Mouse (Mus musculus) olfactory bulb, adult 2 months (tissue): Measurements from ENCODE around the gene Unc45a. TPM values are rescaled to one million over a fixed set of nuclear protein-coding genes. Genes with fewer than 3 reads are reported as not detected.
"Not testable (repeated sequence)": the region's sequence is repeated elsewhere in the genome, so short reads cannot be mapped to it uniquely, and the experiment has no call there.

Experiments
- H3K27ac ChIP-seq: fragments of 200-500 bp; 2 replicates; pipeline ENCODE4 v1.5.1; 2012; ENCODE audit warnings: low read depth, low read length; ENCODE audit not compliant: insufficient read depth
- H3K4me1 ChIP-seq: fragments of 200-500 bp; 2 replicates; pipeline ENCODE4 v1.6.1; 2012; ENCODE audit warnings: low read length; ENCODE audit not compliant: control insufficient read depth, insufficient read depth
- H3K4me3 ChIP-seq: fragments of 200-500 bp; 2 replicates; pipeline ENCODE4 v1.5.1; 2012; ENCODE audit warnings: mild to moderate bottlenecking, low read depth, low read length, moderate library complexity; ENCODE audit not compliant: insufficient read depth
- CTCF ChIP-seq: fragments of 200-500 bp; IDR thresholded peaks from 2 replicates; pipeline ENCODE4 v1.5.1; 2012; ENCODE audit warnings: low read depth, mild to moderate bottlenecking, low read length, moderate library complexity; ENCODE audit not compliant: insufficient read depth
- POLR2A ChIP-seq: fragments of 200-500 bp; IDR thresholded peaks from 2 replicates; pipeline ENCODE4 v1.6.1; 2012; ENCODE audit warnings: mild to moderate bottlenecking, low read depth, low read length, moderate library complexity; ENCODE audit not compliant: insufficient read depth
- WGBS: fragments of 180-500 bp; shearing (Covaris S2); methylation state at CpG from one replicate; pipeline ENCODE4 v1.1.7; 2018; 5-methylcytosine and 5-hydroxymethylcytosine counted together
- polyA plus RNA-seq: library from polyadenylated mRNA; stranded (reverse); fragments of >200 nt; gene quantifications from 2 replicates; pipeline ENCODE4 v1.2.4, GENCODE M21; 2012; ENCODE audit warnings: low replicate concordance; ENCODE audit not compliant: missing spikeins, insufficient read depth, insufficient read length

Gene Unc45a
- polyA plus RNA-seq, 1 experiment: not detected

DNA sequence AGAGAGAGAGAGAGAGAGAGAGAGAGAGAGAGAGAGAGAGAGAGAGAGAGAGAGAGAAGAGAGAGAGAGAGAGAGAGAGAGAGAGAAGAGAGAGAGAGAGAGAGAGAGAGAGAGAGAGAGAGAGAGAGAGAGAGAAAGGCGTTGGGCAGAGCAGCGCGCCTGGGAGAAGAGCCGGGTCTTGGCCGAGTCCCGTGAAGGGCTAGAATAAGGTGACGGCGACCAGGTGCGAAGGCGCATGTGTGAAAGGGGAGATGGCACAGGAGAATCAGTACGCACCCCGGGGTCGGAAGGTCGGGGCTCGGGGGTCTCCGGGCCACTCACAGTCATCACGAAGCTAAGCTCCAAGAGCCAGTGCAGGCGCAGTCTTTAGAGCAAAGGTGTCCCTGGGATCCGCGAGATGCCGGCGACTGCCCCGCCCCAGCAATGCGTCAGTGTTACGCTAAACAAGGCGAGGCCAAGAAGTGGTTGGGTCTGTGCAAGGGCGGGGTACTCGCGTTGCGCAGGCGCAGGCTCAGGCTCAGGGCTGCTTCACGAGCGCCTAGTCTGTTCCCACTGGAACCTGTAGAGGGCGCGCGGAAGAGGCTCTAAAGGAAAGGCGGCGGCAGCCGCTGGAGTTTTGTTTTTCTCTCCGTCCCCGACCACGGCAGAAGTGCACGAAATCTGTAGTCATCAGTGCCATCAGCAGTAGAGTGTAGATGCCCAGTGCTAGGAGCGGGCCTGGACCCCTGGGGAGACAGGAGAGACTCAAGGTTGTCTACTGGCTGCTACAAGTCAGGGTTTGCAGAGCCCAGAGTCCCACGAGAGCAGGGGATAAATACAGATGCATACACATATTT is 794 bp downstream of the Unc45a start:
- H3K27ac ChIP-seq: peak overlapping the region; percentile 91
- under 1% methylated on average over 45 of the region's 45 CpGs for WGBS
- peak; percentile 54; the same call in 1 of the 2 replicates for TF ChIP-seq CTCF
- TF ChIP-seq POLR2A: peak; percentile 76
- H3K4me1 ChIP-seq: peaks cover 37% of the 10 kb centered on the region
- peak overlapping the region; percentile 96 for H3K4me3 ChIP-seq

DNA sequence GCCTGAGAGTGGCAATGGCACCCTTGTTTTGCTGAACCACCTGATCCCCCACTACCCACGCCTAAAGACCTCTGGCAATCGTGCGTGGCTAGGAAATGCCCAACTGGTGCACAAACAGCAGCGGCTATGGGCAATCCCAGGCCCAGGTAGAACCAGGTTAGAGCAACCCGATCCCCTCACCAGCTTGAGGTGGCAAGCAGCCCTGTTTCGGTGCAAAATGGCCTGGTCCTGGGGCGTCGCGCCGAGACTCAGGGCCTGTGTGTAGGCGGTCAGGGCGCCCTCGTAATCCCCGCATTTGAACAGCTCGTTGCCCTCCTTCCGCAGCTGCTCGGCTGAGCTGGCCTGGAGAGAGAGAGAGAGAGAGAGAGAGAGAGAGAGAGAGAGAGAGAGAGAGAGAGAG is 1.4 kb downstream of the Unc45a start:
- H3K4me1 ChIP-seq: peaks cover 38% of the 10 kb centered on the region
- H3K4me3 ChIP-seq: peak overlapping the region; percentile 96
- WGBS: 3% methylated on average over 17 of the region's 17 CpGs
- TF ChIP-seq POLR2A (no peak), CTCF (no peak)
- H3K27ac ChIP-seq: peak overlapping the region; percentile 9; the same call in 1 of the 2 replicates

DNA sequence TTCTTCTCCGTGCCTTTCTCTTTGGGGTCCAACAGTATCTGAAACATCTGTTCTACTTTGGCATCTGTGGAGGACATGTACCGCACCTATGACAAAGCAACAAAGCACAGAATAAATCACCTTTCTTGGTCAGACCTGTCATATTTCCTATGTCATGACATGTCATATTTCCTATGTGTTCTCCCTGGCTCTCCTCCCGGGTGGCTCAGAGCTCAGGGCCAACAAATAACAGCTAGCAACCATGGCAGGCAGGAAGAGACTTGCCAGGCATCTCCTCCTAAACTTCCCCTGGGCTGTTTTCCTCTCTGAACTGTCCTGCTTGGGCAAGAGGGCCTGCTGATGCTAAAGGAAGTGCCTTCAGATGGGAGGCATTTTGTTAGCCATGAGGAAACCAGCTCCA is 3.9 kb downstream of the Unc45a start:
- Histone ChIP-seq H3K4me1 (peaks cover 31% of the 10 kb centered on the region), H3K4me3 (no peak overlapping the region), H3K27ac (no peak overlapping the region)
- WGBS: 92% methylated on average over 3 of the region's 3 CpGs
- TF ChIP-seq POLR2A (no peak), CTCF (no peak)

DNA sequence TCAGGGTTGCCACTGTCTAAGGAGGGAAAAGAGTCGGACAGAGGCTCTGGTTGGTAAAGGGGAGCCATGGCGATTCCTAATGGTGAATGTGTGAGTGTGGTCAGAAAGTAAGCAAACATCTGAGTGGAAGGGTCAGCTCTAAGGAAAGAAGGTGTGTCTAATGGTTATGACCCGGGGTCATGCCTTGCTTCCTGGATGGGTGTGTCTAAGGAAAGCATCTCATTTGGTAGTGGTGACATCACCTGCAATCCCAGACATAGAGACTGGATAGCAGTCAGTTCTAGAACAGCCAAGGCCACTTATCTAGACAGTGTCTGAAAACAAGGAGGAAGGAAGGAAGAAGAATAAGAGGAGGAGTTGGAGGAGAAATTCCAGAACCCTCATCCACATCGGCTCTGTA is 6.0 kb downstream of the Unc45a start:
- Histone ChIP-seq H3K4me1 (peaks cover 22% of the 10 kb centered on the region), H3K4me3 (no peak overlapping the region), H3K27ac (no peak overlapping the region)
- WGBS: 92% methylated on average over 4 of the region's 4 CpGs
- TF ChIP-seq POLR2A: no peak
- no peak for TF ChIP-seq CTCF

DNA sequence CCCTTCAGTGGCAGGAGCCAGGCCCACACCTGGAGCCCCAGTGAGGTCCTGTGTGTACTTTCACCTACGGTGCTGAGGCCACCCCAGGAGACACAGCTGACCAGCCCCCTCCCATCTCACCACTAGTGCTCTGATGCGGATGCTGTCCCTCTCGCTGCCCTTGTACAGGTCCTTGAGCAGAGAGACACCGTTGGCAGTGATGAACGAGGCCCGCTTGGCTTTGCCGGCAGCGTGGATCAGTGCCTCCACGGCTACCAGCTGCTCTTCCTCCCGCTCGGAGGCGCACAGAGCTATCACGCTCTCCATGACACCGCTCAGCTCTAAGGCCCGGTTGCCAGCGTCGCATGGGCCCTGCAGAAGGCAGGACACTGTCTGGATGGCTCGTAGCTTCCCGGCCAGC is 9.4 kb downstream of the Unc45a start:
- H3K4me1 ChIP-seq: peaks cover 11% of the 10 kb centered on the region; the same call in 1 of the 2 replicates
- H3K4me3 ChIP-seq: no peak overlapping the region
- 93% methylated on average over 19 of the region's 19 CpGs for WGBS
- TF ChIP-seq POLR2A (no peak), CTCF (no peak)
- H3K27ac ChIP-seq: no peak overlapping the region

DNA sequence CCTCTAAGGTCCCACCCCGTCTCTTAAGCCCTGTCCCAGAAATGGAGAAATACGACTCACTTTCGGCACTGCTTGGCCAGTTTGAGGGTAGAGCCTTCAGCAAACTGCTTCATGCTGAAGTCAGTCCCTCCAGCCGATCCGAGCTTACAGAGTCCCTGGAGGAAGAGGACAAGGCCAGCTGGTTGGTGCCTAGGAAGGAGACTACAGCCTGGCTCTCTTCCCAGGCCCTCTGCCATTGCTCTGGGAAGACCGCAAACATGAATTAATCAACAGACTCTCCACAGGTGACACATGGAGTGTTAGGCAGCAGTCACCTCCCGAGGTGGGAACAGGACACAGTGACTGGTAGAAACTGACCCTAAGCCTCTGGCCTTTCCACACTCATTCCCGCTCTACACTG is 10.5 kb downstream of the Unc45a start:
- TF ChIP-seq POLR2A (no peak), CTCF (no peak)
- H3K4me1 ChIP-seq: peaks cover 10% of the 10 kb centered on the region

DNA sequence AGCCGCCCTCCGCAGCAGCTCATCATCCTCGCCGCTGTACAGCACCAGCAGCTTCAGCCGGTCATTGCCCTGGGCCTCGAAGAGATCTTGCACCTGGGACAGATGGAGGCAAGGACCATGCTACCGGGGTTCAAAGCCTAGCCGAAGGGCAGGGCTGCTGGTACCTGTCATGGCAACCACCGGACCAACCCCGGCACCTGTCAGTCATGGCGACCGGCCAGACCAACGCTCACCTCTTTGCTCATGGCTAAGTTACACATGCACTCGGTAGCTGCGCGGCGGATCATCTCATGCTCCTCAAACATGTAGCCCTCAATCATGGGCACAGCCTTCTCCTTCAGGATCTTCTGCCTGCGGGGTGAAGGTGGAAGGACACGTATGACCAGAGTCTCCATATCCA is 14.7 kb downstream of the Unc45a start:
- no peak overlapping the region for H3K27ac ChIP-seq
- TF ChIP-seq POLR2A (no peak), CTCF (no peak)
- H3K4me1 ChIP-seq: peaks cover 10% of the 10 kb centered on the region
- WGBS: 97% methylated on average over 19 of the region's 19 CpGs
- no peak overlapping the region for H3K4me3 ChIP-seq

More for the DNA sequence above, 10.5 kb downstream of the Unc45a start:
- Histone ChIP-seq H3K4me3 (no peak overlapping the region), H3K27ac (no peak overlapping the region)
- WGBS: 81% methylated on average over 8 of the region's 8 CpGs

DNA sequence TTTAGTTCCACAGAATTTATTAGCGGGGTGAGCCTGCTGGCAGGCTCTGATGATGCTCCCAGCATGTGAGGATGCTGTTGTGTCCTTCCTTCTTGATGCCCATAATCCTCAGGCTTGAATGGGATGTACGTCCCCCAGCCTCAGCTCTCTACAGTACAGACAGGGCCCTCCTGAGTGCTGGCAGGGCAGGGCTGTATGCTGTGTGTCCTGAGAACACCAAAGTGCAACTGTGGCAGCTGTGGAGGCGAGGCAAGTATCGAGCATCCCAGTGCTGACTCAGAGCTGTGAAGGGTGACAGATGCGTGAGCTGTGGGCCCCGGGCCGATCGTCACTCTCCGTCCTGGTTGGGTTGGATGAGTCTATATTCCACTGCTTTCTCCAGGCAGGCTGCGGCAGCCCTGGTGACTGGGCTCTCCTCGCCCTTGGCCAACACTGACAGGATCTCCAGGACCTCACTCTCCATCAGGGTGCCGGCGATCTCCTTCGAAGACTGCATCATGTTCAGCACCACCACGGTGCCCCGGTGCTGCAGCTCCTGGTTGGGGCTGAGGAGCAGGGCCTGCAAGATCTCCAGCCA is 15.4 kb downstream of the Unc45a start:
- TF ChIP-seq CTCF: no peak
- TF ChIP-seq POLR2A: no peak
- Histone ChIP-seq H3K27ac (no peak overlapping the region), H3K4me1 (peaks cover 10% of the 10 kb centered on the region), H3K4me3 (no peak overlapping the region)
- 79% methylated on average over 16 of the region's 16 CpGs for WGBS

DNA sequence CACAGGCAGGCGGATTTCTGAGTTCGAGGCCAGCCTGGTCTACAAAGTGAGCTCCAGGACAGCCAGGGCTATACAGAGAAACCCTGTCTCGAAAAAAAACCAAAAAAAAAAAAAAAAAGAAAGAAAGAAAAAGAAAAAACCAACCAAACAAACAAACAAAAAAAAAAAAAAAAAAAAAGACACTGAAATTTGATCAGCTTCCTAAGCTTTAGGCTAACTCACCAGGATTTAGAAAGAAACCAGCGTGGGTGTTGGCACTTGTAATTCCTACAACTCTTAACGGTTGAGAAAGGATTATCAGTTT is 16.0 kb downstream of the Unc45a start:
- not testable (repeated sequence) for H3K27ac ChIP-seq, H3K4me3 ChIP-seq
- peaks cover 10% of the 10 kb centered on the region for H3K4me1 ChIP-seq
- 30% methylated on average over 4 of the region's 5 CpGs for WGBS
